Mouse (Mus musculus) heart, adult 2 months (tissue): ENCODE measurements at regions not wholly inside any gene's neighbourhood (a gene's known extent, or its start where the extent isn't known, plus 50 kb on each side); places are given as distances from the start of the nearest gene placed in this dataset.

Experiments
- DNase-seq, 2 experiments: peaks; one replicate each; pipeline ENCODE4 v3.0.0; 2021
- H3K27ac ChIP-seq: fragments of 200-600 bp; 2 replicates; pipeline ENCODE4 v1.8.1; 2022
- H3K27me3 ChIP-seq: fragments of 200-500 bp; 2 replicates; pipeline ENCODE4 v1.6.1; 2012; ENCODE audit warnings: mild to moderate bottlenecking, low read length, inconsistent platforms, mixed read lengths; ENCODE audit not compliant: control insufficient read depth, insufficient read depth
- H3K36me3 ChIP-seq: fragments of 200-500 bp; 2 replicates; pipeline ENCODE4 v1.6.1; 2012; ENCODE audit warnings: low read length, inconsistent platforms; ENCODE audit not compliant: control insufficient read depth, insufficient read depth
- H3K4me1 ChIP-seq: fragments of 200-500 bp; 2 replicates; pipeline ENCODE4 v1.6.1; 2011; ENCODE audit warnings: low read length; ENCODE audit not compliant: control insufficient read depth, insufficient read depth
- H3K4me3 ChIP-seq: fragments of 200-600 bp; 2 replicates; pipeline ENCODE4 v1.8.1; 2022
- H3K79me2 ChIP-seq: fragments of 200-500 bp; replicated peaks from 2 replicates; pipeline ENCODE4 v1.6.1; 2012; ENCODE audit warnings: mild to moderate bottlenecking, inconsistent platforms, low read length, moderate library complexity, mixed read lengths; ENCODE audit not compliant: control insufficient read depth, insufficient read depth
- H3K9ac ChIP-seq: fragments of 200-500 bp; 2 replicates; pipeline ENCODE4 v1.6.1; 2012; ENCODE audit warnings: low read depth, mild to moderate bottlenecking, control low read depth, inconsistent platforms, low read length, mixed read lengths
- CTCF ChIP-seq: fragments of 200-600 bp; IDR thresholded peaks from 2 replicates; pipeline ENCODE4 v1.8.1; 2022; ENCODE audit warnings: antibody characterized with exemption, mild to moderate bottlenecking, moderate library complexity
- EP300 ChIP-seq: fragments of 200-500 bp; IDR thresholded peaks from 2 replicates; pipeline ENCODE4 v1.6.1; 2011; ENCODE audit warnings: low read depth, low read length, control low read depth; ENCODE audit not compliant: insufficient read depth
- POLR2A ChIP-seq: fragments of 200-500 bp; IDR thresholded peaks from 2 replicates; pipeline ENCODE4 v1.6.1; 2011; ENCODE audit warnings: mild to moderate bottlenecking, low read depth, low read length, control low read depth; ENCODE audit not compliant: insufficient read depth
- WGBS: fragments of 180-500 bp; shearing (Covaris S2); methylation state at CpG from one replicate; pipeline ENCODE4 v1.1.7; 2018; 5-methylcytosine and 5-hydroxymethylcytosine counted together
- intact Hi-C: fragments of 180-260 bp; cut with DNase I; formaldehyde crosslinking; loops from one replicate; pipeline ENCODE4 v1.15.1; 2025

- no peak for TF ChIP-seq CTCF
- no peak for TF ChIP-seq EP300
- TF ChIP-seq POLR2A = no peak
- Histone ChIP-seq H3K79me2 (no peaks in the 10 kb centered on the region), H3K4me1 (no peaks in the 10 kb centered on the region), H3K9ac (no peak overlapping the region), H3K36me3 (no peaks in the 10 kb centered on the region), H3K27ac (peak overlapping the region; percentile 20), H3K4me3 (no peak overlapping the region), H3K27me3 (no peaks in the 10 kb centered on the region)
- WGBS = 68% methylated on average over 5 of the region's 5 CpGs
- DNase-seq = peak; percentile 51 to 53
- intact Hi-C loops = no loop called here
Observed at GRCm38 (mm10) chr11:111735961-111736360, 670.0 kb downstream of the Kcnj2 start.

- no peaks in the 10 kb centered on the region for H3K79me2 ChIP-seq
- no peaks in the 10 kb centered on the region for H3K4me1 ChIP-seq
- intact Hi-C loops = no loop called here
- no peak overlapping the region for H3K27ac ChIP-seq
- no peak overlapping the region for H3K4me3 ChIP-seq
- DNase-seq = no peak
- WGBS = 50% methylated on average over 6 of the region's 6 CpGs
- no peak overlapping the region for H3K9ac ChIP-seq
- TF ChIP-seq EP300 = no peak
- no peak for TF ChIP-seq POLR2A
- no peak for TF ChIP-seq CTCF
- no peaks in the 10 kb centered on the region for H3K27me3 ChIP-seq
- H3K36me3 ChIP-seq = no peaks in the 10 kb centered on the region
Observed at GRCm38 (mm10) chr11:111743356-111743755, 677.4 kb downstream of the Kcnj2 start.

GRCm38 (mm10) chr11:111747262-111747946, 681.4 kb downstream of the Kcnj2 start:
- H3K79me2 ChIP-seq = no peaks in the 10 kb centered on the region
- TF ChIP-seq POLR2A (no peak), EP300 (no peak), CTCF (no peak)
- no peak overlapping the region for H3K4me3 ChIP-seq
- no peak overlapping the region for H3K27ac ChIP-seq
- H3K27me3 ChIP-seq = no peaks in the 10 kb centered on the region
- no peak overlapping the region for H3K9ac ChIP-seq
- 57% methylated on average over 7 of the region's 7 CpGs for WGBS
- intact Hi-C loops = no loop called here
- H3K36me3 ChIP-seq = no peaks in the 10 kb centered on the region
- DNase-seq = no peak
- H3K4me1 ChIP-seq = no peaks in the 10 kb centered on the region

- Histone ChIP-seq H3K36me3 (no peaks in the 10 kb centered on the region), H3K27me3 (no peaks in the 10 kb centered on the region), H3K4me1 (no peaks in the 10 kb centered on the region), H3K27ac (no peak overlapping the region), H3K4me3 (no peak overlapping the region), H3K9ac (no peak overlapping the region), H3K79me2 (no peaks in the 10 kb centered on the region)
- 25% methylated on average over 2 of the region's 2 CpGs for WGBS
- DNase-seq = peak in 1 of 2 experiments; percentile 17
- intact Hi-C loops = no loop called here
- TF ChIP-seq EP300 = no peak
- TF ChIP-seq CTCF = no peak
- TF ChIP-seq POLR2A = no peak
Observed at GRCm38 (mm10) chr11:111747947-111748322, 682.0 kb downstream of the Kcnj2 start.

- intact Hi-C loops = no loop called here
- no peak for DNase-seq
- H3K4me1 ChIP-seq = no peaks in the 10 kb centered on the region
Observed at GRCm38 (mm10) chr11:111748496-111748895, 682.5 kb downstream of the Kcnj2 start.

GRCm38 (mm10) chr11:111754735-111755134, 688.8 kb downstream of the Kcnj2 start:
- Histone ChIP-seq H3K4me3 (no peak overlapping the region), H3K9ac (no peak overlapping the region), H3K27me3 (no peaks in the 10 kb centered on the region), H3K36me3 (no peaks in the 10 kb centered on the region), H3K4me1 (no peaks in the 10 kb centered on the region), H3K79me2 (no peaks in the 10 kb centered on the region), H3K27ac (no peak overlapping the region)
- WGBS = 66% methylated on average over 2 of the region's 2 CpGs
- TF ChIP-seq POLR2A (no peak), CTCF (no peak), EP300 (no peak)
- intact Hi-C loops = no loop called here
- no peak for DNase-seq

More at GRCm38 (mm10) chr11:111748496-111748895, 682.5 kb downstream of the Kcnj2 start:
- Histone ChIP-seq H3K79me2 (no peaks in the 10 kb centered on the region), H3K9ac (no peak overlapping the region), H3K27me3 (no peaks in the 10 kb centered on the region), H3K36me3 (no peaks in the 10 kb centered on the region), H3K4me3 (no peak overlapping the region), H3K27ac (no peak overlapping the region)
- TF ChIP-seq CTCF = no peak
- no peak for TF ChIP-seq EP300
- TF ChIP-seq POLR2A = no peak
- 93% methylated on average over 1 of the region's 1 CpGs for WGBS
